Mouse (Mus musculus): ENCODE measurements around the gene Chst12.

Gene Chst12

DNA sequence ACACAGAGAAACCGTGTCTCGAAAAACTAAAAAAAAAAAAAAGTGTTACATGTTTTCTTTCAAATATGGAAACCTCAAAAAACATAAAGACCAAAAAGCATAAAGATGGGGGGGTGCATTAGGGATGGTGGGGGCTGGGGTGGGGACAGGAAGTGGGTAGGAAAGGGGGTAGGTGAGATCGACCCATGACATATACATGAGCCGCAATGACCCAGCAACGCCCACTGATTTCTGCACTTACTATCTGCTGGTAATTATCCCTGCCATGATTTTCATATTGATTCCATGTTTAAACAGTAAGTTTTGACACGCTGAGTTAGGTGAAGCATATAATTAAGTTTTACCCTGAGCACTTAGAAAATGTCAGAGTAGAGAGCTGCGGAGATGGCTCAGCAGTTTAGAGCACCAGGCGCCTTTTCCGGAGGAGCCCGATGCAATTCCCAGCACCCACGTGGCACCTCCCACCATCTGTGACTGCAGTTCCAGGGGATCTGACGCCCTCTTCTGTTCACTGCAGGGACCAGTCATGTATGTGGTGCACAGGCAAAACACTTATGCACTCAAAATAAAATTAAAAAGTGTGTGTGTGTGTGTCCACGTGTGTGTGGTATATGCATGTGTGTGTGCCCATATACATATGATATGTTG is 65.0 kb downstream of the Chst12 start:
- DNase-seq (ENCODE audit: low read depth, low spot score): peak; percentile 63

DNA sequence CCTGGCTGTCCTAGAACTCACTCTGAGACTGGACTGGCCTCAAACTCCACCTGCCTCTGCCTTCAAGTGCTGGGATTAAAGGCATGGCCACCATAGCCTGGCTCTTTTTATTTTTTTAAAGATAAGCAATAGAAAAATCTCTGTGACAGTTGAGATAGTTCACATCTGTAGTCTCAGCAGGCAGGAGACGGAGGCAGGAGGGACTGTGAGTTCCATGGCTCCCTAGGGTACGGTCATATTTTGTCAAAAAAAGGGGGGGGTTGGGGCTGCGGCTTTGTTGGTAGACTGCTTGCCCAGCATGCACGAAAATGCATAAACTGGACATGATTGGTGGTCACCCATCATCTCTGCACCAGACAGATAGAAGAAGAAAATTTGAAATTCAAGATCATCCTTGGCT is 65.9 kb downstream of the Chst12 start:
- no peak for DNase-seq (ENCODE audit: low read depth, low spot score)

DNA sequence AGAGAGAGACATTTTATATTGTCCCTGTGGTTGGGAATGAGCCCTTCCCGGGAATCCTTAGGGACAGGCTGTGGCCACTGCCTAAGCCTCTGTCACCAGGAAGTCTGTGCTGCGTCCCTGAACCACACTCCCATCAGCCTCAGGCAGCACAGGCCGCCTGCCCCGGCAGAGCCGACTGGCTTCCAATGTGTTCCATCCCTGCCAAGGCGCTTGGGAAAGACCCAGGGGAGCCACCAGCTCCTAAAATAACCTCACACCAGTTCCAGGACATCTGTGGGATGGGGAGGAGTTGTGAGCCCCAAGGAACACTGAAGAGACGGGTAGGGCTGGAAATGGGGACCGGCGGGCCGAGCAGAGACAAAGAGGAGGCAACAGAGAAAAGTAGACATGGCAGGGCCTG is 66.3 kb downstream of the Chst12 start:
- no peak for DNase-seq (ENCODE audit: low read depth, low spot score)

DNA sequence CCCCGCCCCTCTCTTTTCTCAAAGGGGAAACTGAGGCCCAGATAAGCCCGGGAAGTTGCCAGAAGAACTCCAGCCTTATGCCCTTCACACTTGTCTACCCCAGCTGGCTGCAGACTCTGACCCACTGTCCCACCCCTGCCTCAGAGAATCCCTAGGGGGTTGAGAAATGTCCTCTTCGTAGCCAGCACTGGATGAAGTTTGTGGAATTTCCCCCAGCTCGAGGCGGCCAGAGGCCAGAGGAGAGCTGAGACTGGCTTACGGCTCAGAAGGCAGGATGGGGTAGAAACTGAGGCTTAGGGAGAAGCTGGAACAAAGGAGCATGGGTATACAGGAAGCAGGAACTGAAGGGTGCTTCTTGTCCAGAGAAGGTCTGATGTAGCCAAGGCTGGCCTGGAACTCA is 67.3 kb downstream of the Chst12 start:
- DNase-seq (ENCODE audit: low read depth, low spot score): no peak

All from CD4-positive, CD25-positive, alpha-beta regulatory T cell, adult 2 months (primary cell).